Mouse (Mus musculus): Measurements from ENCODE around the gene Ppat. TPM values are rescaled to one million over a fixed set of nuclear protein-coding genes. Genes with fewer than 3 reads are reported as not detected.
"Not testable (repeated sequence)": the region's sequence is repeated elsewhere in the genome, so short reads cannot be mapped to it uniquely, and the experiment has no call there.

The Ppat gene
- polyA plus RNA-seq, 1 experiment from 2014 or later, result 58.0 TPM

- H3K36me3 ChIP-seq, result peaks cover 65% of the 10 kb centered on the region
- no peak overlapping the region for H3K27ac ChIP-seq (replicated peaks)
- 94% methylated on average over 4 of the region's 4 CpGs for WGBS
- H3K27me3 ChIP-seq (ENCODE audit: low read depth, poor library complexity, severe bottlenecking), result no peaks in the 10 kb centered on the region
- no peak overlapping the region for H3K4me3 ChIP-seq
- H3K4me1 ChIP-seq, result no peaks in the 10 kb centered on the region; the same call in 1 of the 2 replicates
- H3K9me3 ChIP-seq (replicated peaks), result peaks cover 19% of the 10 kb centered on the region
- DNase-seq (ENCODE audit: low spot score), result no peak
Measured at GRCm38 (mm10) chr5:76942505-76942904, 8.9 kb downstream of the Ppat start.

- Histone ChIP-seq H3K27me3 (ENCODE audit: low read depth, poor library complexity, severe bottlenecking) (no peaks in the 10 kb centered on the region), H3K27ac (replicated peaks) (no peak overlapping the region), H3K4me1 (no peaks in the 10 kb centered on the region; the same call in 1 of the 2 replicates), H3K9me3 (replicated peaks) (peaks cover 19% of the 10 kb centered on the region), H3K4me3 (no peak overlapping the region), H3K36me3 (peaks cover 60% of the 10 kb centered on the region)
- 93% methylated on average over 4 of the region's 4 CpGs for WGBS
- DNase-seq (ENCODE audit: low spot score), result no peak
Measured at GRCm38 (mm10) chr5:76941975-76942374, 9.4 kb downstream of the Ppat start.

GRCm38 (mm10) chr5:76939717-76940116 lies 11.7 kb downstream of the Ppat start:
- no peaks in the 10 kb centered on the region for H3K27me3 ChIP-seq (ENCODE audit: low read depth, poor library complexity, severe bottlenecking)
- peaks cover 19% of the 10 kb centered on the region for H3K9me3 ChIP-seq (replicated peaks)
- WGBS, result 97% methylated on average over 8 of the region's 8 CpGs
- no peak overlapping the region for H3K4me3 ChIP-seq
- H3K4me1 ChIP-seq, result no peaks in the 10 kb centered on the region
- DNase-seq (ENCODE audit: low spot score), result no peak
- H3K36me3 ChIP-seq, result peaks cover 47% of the 10 kb centered on the region
- H3K27ac ChIP-seq (replicated peaks), result no peak overlapping the region

GRCm38 (mm10) chr5:76929180-76929877 lies 22.0 kb downstream of the Ppat start:
- 88% methylated on average over 7 of the region's 7 CpGs for WGBS
- Histone ChIP-seq H3K4me1 (0 out of 2 replicates have a peak, but pooled peaks cover 3% of the 10 kb centered on the region), H3K27me3 (ENCODE audit: low read depth, poor library complexity, severe bottlenecking) (no peaks in the 10 kb centered on the region), H3K9me3 (replicated peaks) (peaks cover 37% of the 10 kb centered on the region), H3K4me3 (no peak overlapping the region), H3K36me3 (peaks cover 58% of the 10 kb centered on the region), H3K27ac (replicated peaks) (no peak overlapping the region)
- no peak for DNase-seq (ENCODE audit: low spot score)

GRCm38 (mm10) chr5:76928124-76928832 lies 23.1 kb downstream of the Ppat start:
- Histone ChIP-seq H3K4me3 (no peak overlapping the region), H3K27me3 (ENCODE audit: low read depth, poor library complexity, severe bottlenecking) (no peaks in the 10 kb centered on the region), H3K4me1 (0 out of 2 replicates have a peak, but pooled peaks cover 3% of the 10 kb centered on the region), H3K27ac (replicated peaks) (no peak overlapping the region), H3K9me3 (replicated peaks) (peaks cover 37% of the 10 kb centered on the region), H3K36me3 (peaks cover 68% of the 10 kb centered on the region)
- 89% methylated on average over 16 of the region's 16 CpGs for WGBS
- DNase-seq (ENCODE audit: low spot score), result no peak

GRCm38 (mm10) chr5:76924296-76924695 lies 27.1 kb downstream of the Ppat start:
- Histone ChIP-seq H3K27ac (replicated peaks) (no peak overlapping the region), H3K36me3 (peaks cover 99% of the 10 kb centered on the region), H3K27me3 (ENCODE audit: low read depth, poor library complexity, severe bottlenecking) (no peaks in the 10 kb centered on the region), H3K9me3 (replicated peaks) (peaks cover 29% of the 10 kb centered on the region), H3K4me1 (0 out of 2 replicates have a peak, but pooled peaks cover 3% of the 10 kb centered on the region), H3K4me3 (no peak overlapping the region)
- 71% methylated on average over 1 of the region's 1 CpGs for WGBS
- DNase-seq (ENCODE audit: low spot score), result no peak

- DNase-seq (ENCODE audit: low spot score), result no peak
- WGBS, result 94% methylated on average over 13 of the region's 13 CpGs
- Histone ChIP-seq H3K36me3 (peaks cover 99% of the 10 kb centered on the region), H3K27ac (replicated peaks) (no peak overlapping the region), H3K4me3 (no peak overlapping the region), H3K4me1 (0 out of 2 replicates have a peak, but pooled peaks cover 1% of the 10 kb centered on the region), H3K27me3 (ENCODE audit: low read depth, poor library complexity, severe bottlenecking) (no peaks in the 10 kb centered on the region), H3K9me3 (replicated peaks) (peaks cover 27% of the 10 kb centered on the region)
Measured at GRCm38 (mm10) chr5:76923428-76923827, 27.9 kb downstream of the Ppat start.

GRCm38 (mm10) chr5:76922833-76923232 lies 28.5 kb downstream of the Ppat start:
- 88% methylated on average over 4 of the region's 4 CpGs for WGBS
- Histone ChIP-seq H3K27me3 (ENCODE audit: low read depth, poor library complexity, severe bottlenecking) (no peaks in the 10 kb centered on the region), H3K4me1 (no peaks in the 10 kb centered on the region), H3K9me3 (replicated peaks) (peaks cover 21% of the 10 kb centered on the region), H3K27ac (replicated peaks) (no peak overlapping the region), H3K4me3 (no peak overlapping the region), H3K36me3 (peaks cover 99% of the 10 kb centered on the region)
- DNase-seq (ENCODE audit: low spot score), result no peak

- not testable (repeated sequence) for H3K4me3 ChIP-seq; H3K27ac ChIP-seq (replicated peaks); H3K27me3 ChIP-seq (ENCODE audit: low read depth, poor library complexity, severe bottlenecking); H3K9me3 ChIP-seq (replicated peaks); H3K4me1 ChIP-seq; DNase-seq (ENCODE audit: low spot score)
- WGBS, result 92% methylated on average over 5 of the region's 5 CpGs
- H3K36me3 ChIP-seq, result peaks cover 46% of the 10 kb centered on the region
Measured at GRCm38 (mm10) chr5:76912522-76912921, 38.9 kb downstream of the Ppat start.

GRCm38 (mm10) chr5:76910807-76911206 lies 40.6 kb downstream of the Ppat start:
- WGBS, result 85% methylated on average over 3 of the region's 3 CpGs
- peaks cover 7% of the 10 kb centered on the region for H3K4me1 ChIP-seq
- H3K27me3 ChIP-seq (ENCODE audit: low read depth, poor library complexity, severe bottlenecking), result no peaks in the 10 kb centered on the region

GRCm38 (mm10) chr5:76906155-76906499 lies 45.3 kb downstream of the Ppat start:
- peak overlapping the region; percentile 87 for H3K27ac ChIP-seq (replicated peaks)
- no peaks in the 10 kb centered on the region for H3K9me3 ChIP-seq (replicated peaks)
- DNase-seq (ENCODE audit: low spot score), result no peak
- peaks cover 11% of the 10 kb centered on the region for H3K4me1 ChIP-seq
- H3K36me3 ChIP-seq, result peaks cover 6% of the 10 kb centered on the region
- WGBS, result 44% methylated on average over 3 of the region's 3 CpGs
- H3K4me3 ChIP-seq, result peak overlapping the region; percentile 67
- no peaks in the 10 kb centered on the region for H3K27me3 ChIP-seq (ENCODE audit: low read depth, poor library complexity, severe bottlenecking)

More at GRCm38 (mm10) chr5:76910807-76911206, 40.6 kb downstream of the Ppat start:
- H3K36me3 ChIP-seq, result peaks cover 32% of the 10 kb centered on the region
- H3K4me3 ChIP-seq, result no peak overlapping the region
- no peaks in the 10 kb centered on the region for H3K9me3 ChIP-seq (replicated peaks)
- no peak for DNase-seq (ENCODE audit: low spot score)
- no peak overlapping the region for H3K27ac ChIP-seq (replicated peaks)

- peaks cover 12% of the 10 kb centered on the region for H3K36me3 ChIP-seq
- H3K9me3 ChIP-seq (replicated peaks), result no peaks in the 10 kb centered on the region
- peak; percentile 99 for DNase-seq (ENCODE audit: low spot score)
- H3K27ac ChIP-seq (replicated peaks), result peak within 1 kb of the TSS; percentile 87
- under 1% methylated on average over 47 of the region's 47 CpGs for WGBS
- no peaks in the 10 kb centered on the region for H3K27me3 ChIP-seq (ENCODE audit: low read depth, poor library complexity, severe bottlenecking)
- H3K4me1 ChIP-seq, result peaks cover 11% of the 10 kb centered on the region
- peak within 1 kb of the TSS; percentile 67 for H3K4me3 ChIP-seq
Measured at GRCm38 (mm10) chr5:76905405-76906154, 45.8 kb downstream of the Ppat start, which contains the start of gene Aasdh. Gene Aasdh (minus strand): TSS chr5:76905514.
